Mouse (Mus musculus) liver, adult 2 months (tissue): ENCODE results near the gene Mtln.

Source experiments
- CTCF ChIP-seq: fragments of 200-500 bp; IDR thresholded peaks from 2 replicates; pipeline ENCODE4 v1.5.1; 2011; ENCODE audit warnings: low read depth, low read length, control low read depth
- POLR2A ChIP-seq: fragments of 200-500 bp; IDR thresholded peaks from 2 replicates; pipeline ENCODE4 v1.6.1; 2011; ENCODE audit warnings: low read length, control low read depth; ENCODE audit not compliant: insufficient read depth; ENCODE audit errors: extremely low read depth

GRCm38 (mm10) chr2:127774578-127774941 is 17.7 kb downstream of the Mtln start:
- TF ChIP-seq POLR2A (no peak), CTCF (no peak)
